Mouse (Mus musculus) G1E (cell line): Measurements from ENCODE around the gene Acox1.

Experiments
- CTCF ChIP-seq: IDR thresholded peaks from 2 replicates; pipeline ENCODE4 v1.5.1; 2012; ENCODE audit warnings: low read depth, low read length, inconsistent platforms, mixed read lengths
- GATA1 ChIP-seq: IDR thresholded peaks from 2 replicates; pipeline ENCODE4 v1.6.1; 2012; ENCODE audit warnings: borderline replicate concordance, low read length, inconsistent platforms, mixed read lengths
- TAL1 ChIP-seq: conservative IDR thresholded peaks from 2 replicates; pipeline ENCODE4 v1.6.1; 2012; ENCODE audit warnings: low read depth, low read length, inconsistent platforms, mixed read lengths

DNA sequence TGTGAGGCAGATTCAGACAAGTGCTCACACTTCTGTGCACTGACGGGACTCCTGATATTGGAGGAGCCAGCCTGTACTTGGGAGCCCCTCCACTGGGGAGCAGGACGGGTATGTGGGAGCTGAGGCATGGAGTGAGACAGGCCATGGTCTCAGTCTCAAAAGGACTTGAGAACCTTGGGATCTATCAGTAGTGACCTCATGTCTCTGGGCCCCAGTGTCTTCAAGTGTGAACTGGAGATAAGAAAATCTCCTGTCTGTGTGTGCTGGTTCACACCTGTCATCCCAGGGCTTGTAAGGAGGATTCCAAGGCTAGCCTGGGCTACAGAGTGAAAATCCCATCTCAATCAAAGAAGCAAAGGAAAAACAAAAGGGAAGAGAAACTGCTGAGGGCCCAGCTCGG lies 55.4 kb downstream of the Acox1 start:
- TF ChIP-seq CTCF (no peak), TAL1 (peak; percentile 18; the same call in 1 of the 2 replicates), GATA1 (no peak)
